Mouse (Mus musculus) frontal cortex, adult 2 months (tissue): ENCODE measurements around the gene Gmppb. TPM values are rescaled to one million over a fixed set of nuclear protein-coding genes. Genes with fewer than 3 reads are reported as not detected.
"Not testable (repeated sequence)": the region's sequence is repeated elsewhere in the genome, so short reads cannot be mapped to it uniquely, and the experiment has no call there.

ENCODE experiments used
- DNase-seq, 2 experiments: peaks; one replicate each; pipeline ENCODE4 v3.0.0; 2022; ENCODE audit warnings: low spot score in 1 of 2; ENCODE audit errors: extremely low spot score in 1 of 2
- polyA plus RNA-seq: library from polyadenylated mRNA; depleted of rRNA; stranded (reverse); fragments of >200 nt; gene quantifications from 2 replicates; pipeline ENCODE4 v1.2.3, GENCODE M21; 2012; rRNA removed

Gene Gmppb
- polyA plus RNA-seq, result 13.7 and 37.5 TPM in 2 replicates

DNA sequence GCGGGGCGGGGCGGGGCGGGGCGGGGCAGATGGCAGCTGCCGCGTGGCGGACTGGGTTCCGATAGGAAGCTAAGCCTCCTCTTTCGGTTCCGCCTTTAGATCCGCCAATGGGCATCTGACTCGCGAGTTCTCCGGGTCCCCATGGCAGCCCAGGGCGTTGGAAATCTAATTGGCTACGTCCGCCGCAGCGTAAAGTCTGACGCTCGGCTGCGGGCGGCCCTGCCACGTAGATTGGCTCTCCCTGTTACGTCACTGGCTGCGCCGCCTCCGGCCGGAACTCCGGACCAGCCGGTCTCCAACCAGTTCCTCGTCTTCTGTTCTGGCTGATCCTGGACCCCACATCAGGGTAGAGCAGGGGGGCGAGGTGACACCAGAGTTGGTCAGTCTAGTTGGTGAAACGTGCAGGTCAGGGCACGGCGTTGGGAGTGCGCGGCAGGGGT is at the start of gene Gmppb:
Gene Gmppb (plus strand): TSS at position 227 of the 440 bp plus-strand sequence.
- DNase-seq, result peak; percentile 96 to 98

DNA sequence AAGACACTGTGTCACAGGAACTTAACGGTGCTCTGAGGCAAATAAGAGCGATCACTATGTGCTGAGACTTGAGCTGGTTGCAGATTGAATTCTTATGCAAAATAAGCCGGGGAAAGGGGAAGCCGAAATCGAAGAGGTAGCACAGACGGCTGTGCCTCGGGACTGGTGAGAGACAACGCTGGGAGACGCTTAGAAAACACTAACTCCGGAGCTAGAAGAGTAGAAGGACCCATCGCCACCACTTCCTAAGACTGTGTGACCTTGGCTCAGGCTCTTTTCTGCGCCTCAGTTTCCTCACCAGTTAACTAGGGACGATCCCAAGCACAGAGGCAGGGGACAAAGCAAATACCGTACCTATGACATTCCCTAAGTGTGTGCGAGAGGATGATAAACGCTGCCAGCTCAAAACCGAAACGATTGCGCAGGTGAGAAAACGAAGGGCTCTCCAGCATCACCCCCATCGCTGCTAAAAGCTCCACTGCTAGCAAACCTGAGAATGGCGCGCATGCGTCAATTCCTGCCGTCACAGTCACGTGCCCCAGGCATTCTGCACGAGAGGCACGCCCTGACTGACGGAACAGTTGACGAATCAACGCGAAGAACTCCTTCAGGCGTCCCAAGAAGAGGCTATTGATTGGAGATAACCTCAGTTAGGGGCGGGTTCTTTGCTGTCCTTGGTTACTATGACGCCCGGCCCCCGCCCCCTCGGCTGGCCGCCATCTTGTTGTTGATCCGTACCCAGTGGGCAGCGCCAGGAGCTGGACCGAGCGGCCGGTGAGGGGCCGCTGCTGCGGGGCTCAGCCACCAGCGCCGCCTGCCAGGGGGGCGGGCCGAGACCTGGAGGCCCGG is 46.9 kb upstream of the Gmppb start, which contains the start of gene Ip6k1:
Gene Ip6k1 (plus strand): TSS at position 580 of the 849 bp plus-strand sequence.
- peak; percentile 100 for DNase-seq

DNA sequence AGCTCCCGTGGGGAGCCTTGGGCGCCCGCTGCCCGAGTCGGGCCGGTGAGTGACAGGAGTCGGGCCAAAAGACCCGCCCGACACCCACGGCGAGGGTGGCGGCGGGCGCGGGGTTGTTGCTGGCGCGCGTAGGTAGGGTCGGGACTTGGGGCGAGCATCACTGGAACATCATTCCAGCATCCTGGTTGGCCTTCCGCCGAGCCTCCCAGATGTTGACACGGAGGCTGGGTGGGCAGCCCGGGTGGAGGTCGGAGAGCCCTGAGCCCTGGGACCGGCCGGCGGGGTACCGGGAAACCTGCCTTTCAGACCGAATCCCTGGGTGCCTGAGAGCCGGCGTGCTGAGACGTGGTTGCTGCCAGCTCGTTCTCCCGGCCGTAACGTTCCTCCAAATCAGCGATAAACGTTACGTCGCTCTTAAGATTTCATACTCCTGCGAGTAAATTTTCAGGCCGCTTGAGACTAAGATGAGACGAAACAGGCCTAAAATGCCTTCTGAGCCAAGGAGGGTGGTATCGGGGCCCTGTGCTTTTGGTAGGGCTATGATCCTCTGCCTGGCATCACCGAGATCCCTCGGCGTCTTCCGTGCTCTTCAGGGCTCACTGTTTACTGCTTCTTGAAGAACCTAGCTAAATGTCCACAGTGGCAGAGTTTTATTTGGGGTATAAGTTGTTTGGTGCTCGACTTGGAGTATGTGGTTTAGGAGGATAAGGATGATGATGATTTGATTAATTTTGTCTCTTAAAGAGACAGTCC is 46.1 kb upstream of the Gmppb start:
- peak in 1 of 2 experiments; percentile 24 for DNase-seq

DNA sequence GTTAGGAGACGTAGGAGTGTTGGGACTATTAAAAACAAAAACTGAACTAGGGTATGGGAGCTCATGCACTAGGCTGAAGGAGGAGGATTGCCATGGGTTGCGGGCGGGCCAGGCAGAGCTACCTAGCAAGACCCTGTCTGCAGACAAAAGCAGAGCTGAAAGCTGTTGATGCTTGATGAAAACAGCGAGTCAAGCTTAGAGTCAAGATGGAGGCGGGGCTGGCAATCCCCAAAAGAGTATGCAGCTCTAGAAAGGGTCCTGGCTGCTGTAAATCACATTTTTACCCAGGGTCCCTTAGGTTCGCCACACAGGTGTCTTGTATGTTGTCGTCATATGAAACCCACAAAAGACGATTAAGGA is 45.5 kb upstream of the Gmppb start:
- DNase-seq, result peak in 1 of 2 experiments; percentile 14

DNA sequence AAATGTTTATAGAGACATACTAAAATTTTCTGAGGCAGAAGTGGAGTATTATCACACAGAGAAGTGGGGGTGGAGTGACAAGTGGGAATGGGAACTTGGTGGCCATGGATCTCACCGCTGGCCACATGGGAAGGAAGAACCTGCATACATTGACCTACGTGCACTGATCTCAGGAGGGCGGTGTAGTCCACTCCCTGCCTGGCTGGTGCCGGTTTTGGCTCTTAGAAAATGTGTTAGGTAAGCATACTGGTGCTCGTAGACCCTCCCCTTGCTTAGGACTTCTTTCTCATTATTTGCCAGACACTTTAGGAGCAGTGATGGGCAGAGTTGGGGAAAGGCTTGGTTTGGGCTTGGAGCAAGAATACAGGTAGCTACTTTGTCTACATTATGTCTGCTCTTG is 41.0 kb upstream of the Gmppb start:
- no peak for DNase-seq

DNA sequence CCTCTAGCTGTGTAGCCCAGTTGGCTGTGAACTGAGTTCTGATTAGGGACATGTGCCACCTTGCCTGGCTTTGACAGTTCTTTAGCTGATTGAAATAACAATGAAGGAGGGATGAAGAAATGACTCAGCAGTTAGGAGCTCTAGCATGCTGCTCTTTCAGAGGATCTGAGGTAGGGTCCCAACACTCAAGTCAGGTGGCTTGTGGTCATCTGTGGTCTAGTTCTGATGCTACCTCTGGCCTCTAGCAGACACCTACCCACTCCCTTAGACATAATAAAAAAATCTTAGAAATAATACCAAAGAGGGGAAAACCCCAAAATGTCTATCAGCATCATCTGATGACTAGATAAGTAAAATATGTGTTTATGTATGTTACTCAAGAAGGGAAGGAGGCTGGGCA is 38.7 kb upstream of the Gmppb start:
- DNase-seq, result no peak

DNA sequence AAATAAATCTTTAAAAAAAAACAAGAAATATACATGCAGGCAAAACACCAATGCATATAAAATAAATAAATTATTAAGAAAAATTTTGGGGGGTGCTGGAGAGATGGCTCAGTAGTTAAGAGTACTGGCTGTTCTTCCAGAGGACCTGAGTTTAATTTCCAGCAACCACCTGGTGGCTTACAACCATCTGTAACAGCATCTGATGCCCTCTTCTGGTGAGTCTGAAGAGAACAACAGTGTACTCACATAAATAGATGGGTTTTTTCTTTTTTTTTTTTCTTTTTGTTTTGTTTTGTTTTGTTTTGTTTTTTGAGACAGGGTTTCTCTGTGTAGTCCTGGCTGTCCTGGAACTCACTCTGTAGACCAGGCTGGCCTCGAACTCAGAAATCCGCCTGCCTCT is 35.5 kb upstream of the Gmppb start:
- not testable (repeated sequence) for DNase-seq

DNA sequence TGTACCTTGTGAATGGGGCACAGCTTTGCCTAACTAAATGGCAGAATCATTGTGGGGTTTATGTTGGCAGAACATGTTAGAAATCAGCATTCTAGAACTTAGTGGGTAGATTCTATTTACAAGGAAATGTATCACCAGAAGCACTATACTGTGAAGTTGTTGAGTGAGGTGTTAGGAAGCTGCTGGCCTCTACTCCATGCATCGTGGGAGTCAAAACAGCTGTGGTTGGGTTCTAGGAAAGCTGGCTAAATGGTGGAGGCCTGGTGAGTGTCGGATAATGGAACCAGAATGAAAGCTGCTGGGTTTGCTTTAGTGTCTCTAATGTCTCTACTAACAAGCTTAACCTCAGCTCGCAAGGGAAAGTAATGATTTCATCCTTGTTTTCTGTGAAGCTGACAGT is 31.9 kb upstream of the Gmppb start:
- DNase-seq, result peak in 1 of 2 experiments; percentile 54

DNA sequence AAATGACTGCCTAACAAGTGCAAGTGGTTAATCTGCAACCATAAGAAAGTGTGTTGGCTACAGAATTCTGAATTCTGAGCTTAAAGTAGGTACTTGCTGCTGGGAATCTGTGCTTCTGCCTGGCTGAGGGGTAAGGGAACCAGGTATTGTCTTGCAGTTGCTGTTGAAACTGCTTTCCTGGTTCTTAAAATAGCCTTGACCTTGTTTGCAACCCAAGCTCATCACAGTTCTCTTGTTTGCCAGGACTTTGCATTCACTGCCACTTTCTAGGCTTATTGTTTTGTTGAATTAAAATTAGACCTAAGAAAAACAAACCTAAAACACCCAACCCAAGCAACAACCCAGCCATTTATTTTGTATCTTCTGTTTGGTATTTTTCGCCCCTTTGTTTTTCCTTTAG is 28.3 kb upstream of the Gmppb start:
- no peak for DNase-seq

DNA sequence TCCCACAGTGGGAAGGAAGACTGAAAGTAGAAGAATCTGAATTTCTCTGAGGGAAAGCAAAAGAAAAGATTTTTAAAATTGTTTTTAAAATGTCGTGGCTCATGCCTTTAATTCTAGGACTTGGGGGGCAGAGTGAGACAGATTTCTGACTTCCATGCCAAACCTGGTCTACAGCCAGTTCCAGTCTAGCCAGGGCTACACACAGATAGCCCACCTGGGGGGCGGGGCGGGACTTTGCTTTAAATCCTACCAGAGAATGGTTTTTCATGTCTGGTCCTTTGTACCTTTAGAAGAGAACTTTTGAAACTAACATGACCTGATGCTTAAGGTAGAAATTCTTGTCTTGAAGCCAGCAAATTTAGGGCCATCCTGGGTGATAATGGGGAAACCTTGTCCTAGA is 25.8 kb upstream of the Gmppb start:
- no peak for DNase-seq

DNA sequence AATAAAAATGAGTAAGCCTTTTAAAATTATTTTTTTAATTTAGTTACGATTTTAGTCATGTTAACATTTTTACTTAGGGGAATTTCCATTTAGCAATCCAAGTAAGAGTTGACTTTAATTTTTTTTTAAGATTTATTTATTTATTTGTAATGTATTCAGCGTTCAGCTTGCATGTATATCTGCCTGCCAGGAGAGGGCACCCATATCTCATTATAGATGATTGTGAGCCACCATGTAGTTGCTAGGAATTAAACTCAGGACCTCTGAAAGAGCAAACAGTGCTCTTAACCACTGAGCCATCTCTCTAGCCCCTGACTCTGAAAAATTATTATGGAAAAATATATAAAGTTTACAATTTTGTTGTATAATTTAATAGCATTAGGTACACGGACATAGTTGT is 22.5 kb upstream of the Gmppb start:
- no peak for DNase-seq

DNA sequence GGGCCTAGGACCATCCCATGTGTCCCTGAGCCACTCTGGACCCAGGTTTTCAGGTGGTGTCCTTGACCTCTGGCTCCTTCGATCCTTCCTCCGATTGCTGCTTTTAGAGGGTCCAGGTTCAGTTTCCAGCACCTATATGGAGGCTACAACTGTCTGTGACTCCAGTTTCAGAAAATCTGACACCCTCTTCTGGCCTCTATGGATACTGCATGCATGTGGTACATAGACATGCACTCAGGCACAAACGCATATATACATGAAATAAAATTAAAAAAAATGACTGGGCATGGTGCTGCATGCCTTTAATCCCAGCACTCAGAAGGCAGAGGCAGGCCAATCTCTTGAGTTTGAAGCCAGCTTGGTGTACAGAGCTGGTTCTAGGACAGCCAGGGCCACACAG is 21.2 kb upstream of the Gmppb start:
- DNase-seq, result no peak

DNA sequence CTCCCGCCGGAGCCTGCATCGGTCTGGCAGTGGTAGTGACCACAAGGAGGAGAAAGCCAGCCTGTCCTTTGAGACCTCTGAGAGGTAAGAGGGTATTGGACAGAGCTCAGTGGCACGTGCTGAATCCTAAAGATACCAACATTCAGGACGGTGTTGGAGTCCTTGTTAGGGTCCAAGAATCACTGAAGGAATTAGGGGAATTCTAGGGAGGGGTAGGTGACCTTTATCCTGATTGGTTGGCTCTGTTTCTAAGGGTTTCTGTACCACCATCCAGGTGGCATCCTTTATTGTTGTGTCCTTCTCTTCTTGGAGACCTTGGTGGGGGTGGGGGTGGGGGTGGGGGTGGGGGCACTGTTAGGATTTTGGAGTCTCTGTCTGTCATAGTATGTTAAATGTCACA is 16.9 kb upstream of the Gmppb start:
- DNase-seq, result no peak

DNA sequence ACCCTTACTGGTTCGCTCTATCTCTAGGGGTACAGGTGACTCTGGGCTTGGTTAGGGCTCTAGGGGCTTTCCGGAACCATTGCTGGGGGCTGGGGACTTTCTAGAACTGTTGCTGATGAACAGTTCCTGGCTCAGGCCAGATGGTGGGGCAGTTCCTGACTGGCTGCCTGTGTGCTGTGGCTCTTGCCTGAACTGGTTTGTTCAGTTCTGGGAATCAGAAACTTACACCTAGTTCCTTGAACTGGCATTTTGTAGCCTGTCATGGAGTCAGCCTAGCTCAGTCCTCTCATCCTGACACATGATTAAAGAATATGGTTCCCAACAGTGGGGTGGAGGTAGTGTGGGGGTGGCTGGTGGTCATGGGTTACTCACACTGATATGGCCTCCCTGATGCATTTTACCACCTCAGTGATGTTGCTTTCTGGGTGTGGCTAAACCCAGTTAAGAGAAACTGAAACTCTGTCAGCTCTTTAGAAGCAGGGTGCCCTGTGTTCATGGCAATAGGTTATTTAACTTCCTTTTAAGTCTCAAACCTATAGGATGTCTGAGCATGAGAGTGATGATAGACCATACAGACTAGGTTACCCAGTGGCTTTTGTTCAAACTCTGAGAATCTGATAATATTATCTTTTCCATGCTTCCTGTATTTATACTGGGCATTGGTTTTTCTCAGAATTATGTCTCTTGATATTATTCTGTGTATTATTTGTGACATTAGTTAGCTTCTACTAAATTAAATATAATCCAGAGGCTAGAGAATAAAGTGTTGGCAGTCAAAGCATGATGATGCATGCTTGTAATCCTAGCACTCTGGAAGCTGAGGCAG is 13.5 kb upstream of the Gmppb start:
- no peak for DNase-seq

DNA sequence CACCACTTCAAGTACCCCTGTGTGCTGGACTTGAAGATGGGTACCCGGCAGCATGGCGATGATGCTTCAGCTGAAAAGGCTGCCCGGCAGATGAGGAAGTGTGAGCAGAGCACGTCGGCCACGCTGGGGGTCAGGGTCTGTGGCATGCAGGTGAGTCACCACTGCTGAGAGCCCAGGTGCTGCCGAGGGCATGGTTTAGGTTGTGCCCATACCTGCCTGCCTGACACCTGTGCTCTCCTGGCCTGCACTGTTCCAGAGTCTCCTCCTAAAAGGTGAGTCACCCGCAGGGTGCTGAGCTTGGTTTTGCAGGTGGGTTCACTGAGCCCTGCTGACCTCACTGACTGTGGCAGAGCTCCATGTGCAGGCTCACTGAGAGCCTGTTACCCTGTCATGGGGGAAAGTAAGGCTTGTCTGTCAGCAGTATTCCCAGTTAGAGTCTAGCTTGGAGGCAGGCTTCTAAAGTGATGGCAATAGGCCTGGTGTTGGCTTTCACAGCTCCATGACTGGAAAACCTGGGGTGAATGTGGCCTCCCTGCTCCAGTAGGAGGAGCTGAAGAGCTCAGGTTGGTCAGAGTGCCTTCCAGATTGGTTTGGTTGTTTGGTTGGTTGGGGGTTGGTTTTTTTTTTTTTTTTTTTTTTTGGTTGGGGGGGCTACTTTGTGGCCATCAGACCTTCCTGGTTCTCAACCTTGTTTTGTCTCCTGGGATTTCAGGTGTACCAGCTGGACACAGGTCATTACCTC is 4.1 kb upstream of the Gmppb start:
- no peak for DNase-seq

DNA sequence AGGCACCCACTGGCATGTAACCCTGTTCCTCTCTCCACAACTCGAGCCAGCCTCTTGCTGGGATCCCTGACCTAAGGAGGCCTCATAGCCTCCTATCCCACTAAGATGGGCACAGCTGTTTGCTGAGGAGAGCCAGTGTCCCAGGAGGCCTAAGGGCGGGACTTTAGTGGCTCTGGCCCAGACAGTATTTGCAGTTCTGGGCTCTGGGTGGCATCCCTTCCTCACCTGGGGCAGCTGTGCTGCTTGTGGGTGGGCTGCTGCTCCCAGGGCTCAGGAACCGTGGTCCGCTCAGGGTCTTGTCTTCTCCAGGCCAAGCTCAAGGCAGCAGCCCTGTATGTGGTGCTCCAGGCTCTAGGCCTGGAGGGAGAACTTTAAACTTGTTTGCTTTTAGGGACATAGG is 2.5 kb upstream of the Gmppb start:
- DNase-seq, result no peak

DNA sequence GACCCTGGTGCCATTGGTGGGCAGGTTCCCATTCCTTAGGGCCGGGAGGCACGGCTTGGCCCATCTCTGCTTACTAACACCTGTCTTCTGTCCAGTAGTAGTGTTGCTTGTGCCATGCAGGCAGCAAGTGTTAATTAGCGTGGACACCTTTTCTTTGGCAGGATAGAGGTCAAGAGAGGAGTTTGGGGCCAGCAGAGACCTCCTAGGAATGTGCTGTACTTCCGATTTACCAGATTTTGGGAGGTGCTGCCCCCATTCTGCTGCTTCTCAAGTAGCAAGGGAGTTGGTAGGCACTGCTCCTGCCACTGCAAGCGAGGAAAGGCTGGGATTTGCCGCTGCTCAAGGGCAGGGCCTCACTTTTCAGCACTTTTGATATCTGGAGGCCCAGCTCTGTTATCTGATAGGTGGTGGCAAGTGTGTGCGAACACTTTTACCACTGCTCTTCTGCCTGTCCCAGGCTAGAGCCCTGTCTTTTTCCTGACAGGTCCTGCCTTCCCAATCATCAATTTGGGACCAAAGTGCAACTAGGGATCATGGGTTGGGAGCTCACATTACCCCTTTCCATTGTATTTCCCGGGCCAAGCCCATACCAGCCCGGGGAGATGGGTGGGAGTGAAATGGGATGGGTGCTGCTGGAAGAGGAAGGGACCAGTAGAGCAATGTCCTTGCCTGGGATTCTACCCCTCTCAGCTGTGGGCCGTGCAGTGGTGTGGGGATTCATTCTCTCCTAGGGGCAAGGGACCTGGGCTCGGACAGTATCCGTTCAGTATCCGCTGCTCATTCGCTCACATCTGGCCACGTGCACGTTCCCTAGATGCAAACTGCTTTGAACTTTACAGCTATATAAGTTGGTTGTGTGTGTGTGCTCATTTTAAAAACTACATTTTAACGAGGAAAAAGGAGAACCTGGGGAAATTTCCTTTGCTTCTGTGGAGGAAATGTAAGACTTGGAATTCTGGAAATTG is 1.2 kb upstream of the Gmppb start:
- no peak for DNase-seq

DNA sequence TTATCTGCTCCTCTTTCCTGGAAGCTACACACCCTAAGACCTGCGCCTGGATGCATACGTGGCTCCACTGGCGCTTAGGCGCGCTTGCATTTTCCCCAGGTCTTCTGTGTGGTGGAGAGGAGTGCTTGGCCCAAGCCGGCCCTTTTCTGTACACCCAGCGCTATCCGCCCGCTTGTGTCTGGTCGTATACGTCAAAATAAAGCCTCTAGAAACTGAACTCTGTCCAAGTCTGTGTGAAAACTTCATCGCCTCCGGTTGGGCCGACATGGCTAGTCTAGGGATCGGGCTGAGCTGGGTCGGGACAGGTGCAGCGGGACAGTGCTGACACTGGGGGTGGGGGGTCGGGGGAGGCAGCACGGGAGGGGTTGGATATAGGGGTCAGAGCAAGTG is 481 bp upstream of the Gmppb start:
- no peak for DNase-seq

DNA sequence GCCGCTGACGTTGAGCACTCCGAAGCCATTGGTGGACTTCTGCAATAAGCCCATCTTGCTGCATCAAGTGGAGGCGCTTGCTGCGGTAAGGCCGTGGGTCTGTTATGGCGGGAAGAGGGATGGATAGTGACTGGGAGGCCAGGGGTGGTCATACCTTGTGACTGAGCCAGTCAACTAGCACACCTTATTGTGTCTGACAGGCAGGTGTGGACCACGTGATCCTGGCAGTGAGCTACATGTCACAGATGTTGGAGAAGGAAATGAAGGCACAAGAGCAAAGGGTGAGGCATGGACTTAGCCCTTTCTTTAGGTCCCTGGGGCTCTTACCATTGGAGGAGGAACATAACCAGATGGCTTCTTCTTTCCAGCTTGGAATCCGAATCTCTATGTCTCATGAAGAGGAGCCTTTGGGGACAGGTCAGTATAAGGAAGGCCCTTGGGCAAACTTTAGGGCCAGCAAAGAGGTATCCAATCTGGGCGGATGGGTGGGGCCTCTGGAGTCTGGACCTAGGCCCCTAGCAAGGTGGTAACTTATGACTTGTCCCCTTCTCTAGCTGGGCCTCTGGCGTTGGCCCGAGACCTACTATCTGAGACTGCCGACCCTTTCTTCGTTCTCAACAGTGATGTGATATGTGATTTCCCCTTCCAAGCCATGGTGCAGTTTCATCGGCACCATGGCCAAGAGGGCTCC is 664 bp downstream of the Gmppb start:
- no peak for DNase-seq
